Mouse (Mus musculus) hindbrain, embryonic 14.5 days (tissue): ENCODE measurements around the gene Rsph9. TPM values are rescaled to one million over a fixed set of nuclear protein-coding genes. Genes with fewer than 3 reads are reported as not detected.
A peak's percentile ranks its signal among the peaks of the same experiment; 100 is the strongest.

ENCODE experiments used
- ATAC-seq: fragments of 200-750 bp; cut with Nextera tagmentation; 2 replicates; pipeline ENCODE4 v1.8.0; 2017; ENCODE audit warnings: moderate number of reproducible peaks, mild to moderate bottlenecking, moderate TSS enrichment, moderate library complexity; ENCODE audit not compliant: low FRiP score
- DNase-seq: peaks from one replicate; pipeline ENCODE4 v3.0.0-alpha.2; 2015; ENCODE audit warnings: low spot score
- H3K27ac ChIP-seq: fragments of 300-500 bp; sonication (generic); 2 replicates; pipeline ENCODE4 v1.5.1; 2014; ENCODE audit warnings: mild to moderate bottlenecking, moderate library complexity
- H3K27me3 ChIP-seq: fragments of 300-500 bp; sonication (generic); 2 replicates; pipeline ENCODE4 v1.6.1; 2014; ENCODE audit warnings: mild to moderate bottlenecking, low read length, mixed read lengths; ENCODE audit not compliant: control insufficient read depth, insufficient read depth
- H3K36me3 ChIP-seq: fragments of 300-500 bp; sonication (generic); replicated peaks from 2 replicates; pipeline ENCODE4 v1.6.1; 2014; ENCODE audit not compliant: control insufficient read depth, insufficient read depth
- H3K4me1 ChIP-seq: fragments of 300-500 bp; sonication (generic); replicated peaks from 2 replicates; pipeline ENCODE4 v1.6.1; 2014; ENCODE audit warnings: antibody characterized with exemption, low read length, mixed read lengths; ENCODE audit not compliant: control insufficient read depth, insufficient read depth
- H3K4me2 ChIP-seq: fragments of 300-500 bp; sonication (generic); replicated peaks from 2 replicates; pipeline ENCODE4 v1.6.1; 2014; ENCODE audit warnings: mild to moderate bottlenecking, moderate library complexity
- H3K4me3 ChIP-seq: fragments of 300-500 bp; sonication (generic); replicated peaks from 2 replicates; pipeline ENCODE4 v1.5.1; 2014; ENCODE audit warnings: mild to moderate bottlenecking, low read length
- H3K9ac ChIP-seq: fragments of 300-500 bp; sonication (generic); 2 replicates; pipeline ENCODE4 v1.6.1; 2014
- H3K9me3 ChIP-seq: fragments of 300-500 bp; sonication (generic); 2 replicates; pipeline ENCODE4 v1.6.1; 2016; ENCODE audit warnings: low read length; ENCODE audit not compliant: control insufficient read depth
- WGBS: fragments of 180-500 bp; shearing (Covaris S2); extraction: QIAGEN DNeasy Blood & Tissue Kit; methylation state at CpG from one replicate; pipeline ENCODE4 v1.1.7; 2014; 5-methylcytosine and 5-hydroxymethylcytosine counted together
- polyA plus RNA-seq: library from polyadenylated mRNA; unstranded; fragments of >200 nt; fragmentation: Nextera tagmentation; extraction: Ambion mirVana; gene quantifications from 2 replicates; pipeline ENCODE4 v1.2.1, GENCODE M21; 2014

The Rsph9 gene
- polyA plus RNA-seq, 1 experiment from 2014 or later = 50.3 TPM

DNA sequence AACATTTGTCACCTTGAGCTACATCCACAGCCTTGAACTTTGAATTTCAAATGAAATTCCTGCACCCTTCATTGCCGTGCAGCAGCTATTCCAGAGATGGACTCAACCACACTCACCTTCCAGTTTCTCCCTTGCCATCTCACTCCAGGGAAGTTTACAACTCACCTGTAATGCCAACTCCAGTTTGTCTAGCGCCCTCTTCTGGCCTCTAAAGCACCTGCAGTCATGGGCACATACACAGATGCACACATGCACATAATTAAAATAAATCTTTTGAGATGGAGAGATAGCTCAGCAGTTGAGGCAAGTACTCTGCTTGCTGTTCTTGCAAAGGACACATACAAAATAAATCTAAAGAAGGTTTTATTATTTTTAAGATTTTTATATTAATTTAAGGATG, 65.0 kb downstream of the Rsph9 start:
- H3K27me3 ChIP-seq = no peaks in the 10 kb centered on the region
- H3K36me3 ChIP-seq = no peaks in the 10 kb centered on the region
- H3K27ac ChIP-seq = no peak overlapping the region
- H3K4me1 ChIP-seq = peaks cover 2% of the 10 kb centered on the region; the same call in 1 of the 2 replicates
- 80% methylated on average over 2 of the region's 2 CpGs for WGBS
- H3K9me3 ChIP-seq = 0 out of 2 replicates have a peak, but pooled peaks cover 2% of the 10 kb centered on the region
- ATAC-seq (no peak), DNase-seq (no peak)
- H3K9ac ChIP-seq = no peak overlapping the region
- H3K4me3 ChIP-seq = no peak overlapping the region
- no peak overlapping the region for H3K4me2 ChIP-seq

DNA sequence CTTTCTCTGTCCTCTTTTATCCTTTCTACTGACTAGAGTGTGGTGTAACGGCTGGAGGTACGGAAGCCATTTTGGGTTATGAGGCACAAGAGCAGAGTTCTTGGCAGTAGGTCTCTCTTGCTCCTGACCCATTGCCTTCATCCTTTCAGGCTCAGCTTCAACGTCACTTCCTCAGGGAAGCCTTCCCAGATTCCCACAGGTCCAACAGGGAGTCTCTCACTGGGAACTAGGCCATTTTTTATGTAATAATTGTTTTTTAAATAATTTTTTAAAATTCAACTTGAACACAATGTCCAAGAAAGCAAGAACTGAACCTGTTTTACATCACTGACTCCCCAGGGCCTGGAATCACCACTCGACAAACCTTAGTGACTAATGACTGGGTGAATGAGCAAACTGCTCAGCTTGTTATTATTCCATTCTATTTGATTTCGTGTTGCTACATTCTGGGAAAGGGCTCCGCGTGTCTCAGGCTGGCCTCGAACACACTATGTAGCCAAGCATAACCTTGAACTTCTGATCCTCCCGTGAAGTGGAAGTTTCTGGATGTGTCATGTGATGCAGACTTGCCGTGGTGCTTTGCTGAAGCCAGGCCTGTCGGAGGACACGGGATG, 66.0 kb downstream of the Rsph9 start:
- WGBS = 94% methylated on average over 12 of the region's 12 CpGs
- DNase-seq (no peak), ATAC-seq (no peak)
- H3K36me3 ChIP-seq = no peaks in the 10 kb centered on the region
- no peak overlapping the region for H3K9ac ChIP-seq
- H3K4me3 ChIP-seq = no peak overlapping the region
- H3K4me1 ChIP-seq = no peaks in the 10 kb centered on the region
- H3K9me3 ChIP-seq = 0 out of 2 replicates have a peak, but pooled peaks cover 2% of the 10 kb centered on the region
- H3K4me2 ChIP-seq = no peak overlapping the region
- H3K27ac ChIP-seq = no peak overlapping the region
- H3K27me3 ChIP-seq = no peaks in the 10 kb centered on the region

DNA sequence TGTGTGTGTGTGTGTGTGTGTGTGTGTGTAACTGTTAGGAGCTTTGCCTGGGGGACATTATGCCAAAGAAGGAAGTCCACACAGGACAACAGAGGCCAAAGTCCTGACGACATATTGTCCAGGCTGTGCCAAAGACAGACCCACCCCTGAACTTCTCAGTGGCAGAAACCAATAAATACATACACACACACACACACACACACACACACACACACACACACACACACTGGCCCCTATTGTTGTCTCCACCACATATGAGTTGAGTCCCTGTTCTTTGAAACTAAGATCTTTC, 67.8 kb downstream of the Rsph9 start:
- WGBS = 100% methylated on average over 1 of the region's 1 CpGs
- DNase-seq (no peak), ATAC-seq (no peak)
- Histone ChIP-seq H3K27me3 (no peaks in the 10 kb centered on the region), H3K9me3 (0 out of 2 replicates have a peak, but pooled peaks cover 2% of the 10 kb centered on the region), H3K36me3 (no peaks in the 10 kb centered on the region), H3K4me1 (no peaks in the 10 kb centered on the region), H3K27ac (no peak overlapping the region), H3K9ac (no peak overlapping the region), H3K4me2 (no peak overlapping the region), H3K4me3 (no peak overlapping the region)

DNA sequence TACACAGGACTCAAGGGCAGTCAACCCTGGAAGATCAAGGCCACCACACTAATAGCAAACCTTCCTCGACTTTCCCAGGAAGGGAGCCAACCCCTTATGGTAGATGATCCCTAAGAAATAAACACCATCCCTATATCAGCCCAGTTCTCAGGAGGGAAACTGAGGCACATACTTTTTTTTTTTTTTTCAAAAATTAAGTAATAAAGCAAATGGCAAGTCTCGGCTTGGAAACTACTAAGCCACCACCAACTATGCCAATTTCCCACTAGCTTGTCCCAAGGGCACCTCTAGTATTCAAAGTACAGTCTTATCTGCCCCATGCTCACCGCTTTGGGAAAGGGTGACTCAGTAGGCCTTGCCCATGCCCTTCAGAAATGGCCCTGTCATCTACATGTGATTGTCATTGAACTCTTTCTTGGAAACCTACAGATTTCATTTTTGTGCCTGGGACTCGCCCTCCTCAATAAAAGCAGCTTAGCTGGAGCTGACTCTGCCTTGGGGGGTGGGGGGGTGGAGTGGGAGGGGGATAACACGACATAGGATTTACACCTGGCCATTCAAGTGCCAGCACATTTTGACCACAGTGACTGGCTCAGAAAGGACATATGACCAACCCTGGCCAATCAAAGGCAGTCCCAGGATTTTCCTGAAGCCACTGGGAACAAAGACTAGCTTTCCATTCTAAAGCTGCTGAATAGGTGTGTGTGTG, 68.3 kb downstream of the Rsph9 start:
- 0 out of 2 replicates have a peak, but pooled peaks cover 2% of the 10 kb centered on the region for H3K9me3 ChIP-seq
- H3K27me3 ChIP-seq = no peaks in the 10 kb centered on the region
- no peak for DNase-seq
- no peaks in the 10 kb centered on the region for H3K36me3 ChIP-seq
- no peak for ATAC-seq
- no peak overlapping the region for H3K4me2 ChIP-seq
- no peak overlapping the region for H3K9ac ChIP-seq
- H3K4me1 ChIP-seq = no peaks in the 10 kb centered on the region
- WGBS = 70% methylated on average over 5 of the region's 5 CpGs
- H3K4me3 ChIP-seq = no peak overlapping the region
- H3K27ac ChIP-seq = no peak overlapping the region

DNA sequence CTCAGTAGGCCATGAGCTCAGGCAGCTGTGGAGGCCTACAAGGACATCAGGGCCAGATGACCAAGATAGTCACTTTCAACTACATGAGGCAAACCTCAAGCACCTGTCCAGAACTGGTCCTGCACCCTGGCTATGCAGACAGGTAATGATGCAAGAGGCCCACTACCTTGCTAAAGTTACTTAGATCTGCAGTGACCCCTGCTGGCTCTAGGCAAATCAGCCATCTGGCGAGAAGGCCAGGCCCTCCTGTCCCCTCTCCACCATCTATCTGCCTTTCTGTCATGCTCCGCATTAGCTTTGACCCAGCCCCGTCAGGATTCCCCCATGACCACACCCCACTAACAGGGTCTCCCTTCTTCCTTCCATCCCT, 68.9 kb downstream of the Rsph9 start:
- ATAC-seq (no peak), DNase-seq (no peak)
- Histone ChIP-seq H3K4me2 (no peak overlapping the region), H3K36me3 (no peaks in the 10 kb centered on the region), H3K27me3 (no peaks in the 10 kb centered on the region), H3K4me1 (no peaks in the 10 kb centered on the region), H3K27ac (no peak overlapping the region), H3K9ac (no peak overlapping the region), H3K4me3 (no peak overlapping the region), H3K9me3 (0 out of 2 replicates have a peak, but pooled peaks cover 2% of the 10 kb centered on the region)
- 61% methylated on average over 3 of the region's 3 CpGs for WGBS

DNA sequence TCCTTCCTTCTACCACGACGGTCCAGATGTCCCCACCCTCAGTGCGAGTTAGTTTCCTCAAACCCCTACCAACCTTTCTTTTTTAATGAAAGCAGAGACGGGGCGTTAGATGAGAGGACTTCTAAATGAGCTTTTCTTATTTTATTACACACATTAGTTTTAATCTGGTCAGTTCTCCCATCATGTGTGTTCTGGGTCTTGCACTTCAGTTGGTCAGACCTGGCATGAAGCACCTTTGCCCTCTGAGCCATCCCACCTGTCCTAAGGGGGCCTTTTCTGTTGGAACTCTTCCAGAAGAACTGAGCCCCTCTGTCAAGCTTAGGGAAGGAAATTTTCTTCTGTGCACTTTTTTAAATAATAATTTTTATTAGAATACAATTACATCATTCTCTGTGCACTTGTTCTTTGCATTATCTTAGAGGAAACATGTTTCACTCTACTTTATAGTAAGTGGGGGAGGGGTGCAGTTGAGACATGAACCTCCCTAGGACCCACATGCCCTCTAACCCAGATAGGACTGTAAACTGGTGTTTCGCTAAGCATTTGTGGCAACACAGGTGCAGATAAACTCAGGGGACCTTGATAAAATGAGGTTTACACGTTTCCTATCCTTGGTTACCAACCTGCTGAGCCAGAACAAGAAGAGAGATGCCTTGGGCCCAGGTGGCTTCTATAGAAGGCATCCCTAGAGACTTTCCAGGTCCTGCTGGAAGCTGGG, 69.5 kb downstream of the Rsph9 start:
- DNase-seq (no peak), ATAC-seq (no peak)
- H3K4me2 ChIP-seq = no peak overlapping the region
- H3K27me3 ChIP-seq = no peaks in the 10 kb centered on the region
- no peaks in the 10 kb centered on the region for H3K36me3 ChIP-seq
- H3K9me3 ChIP-seq = 0 out of 2 replicates have a peak, but pooled peaks cover 2% of the 10 kb centered on the region
- H3K4me1 ChIP-seq = no peaks in the 10 kb centered on the region
- H3K27ac ChIP-seq = no peak overlapping the region
- H3K9ac ChIP-seq = no peak overlapping the region
- H3K4me3 ChIP-seq = no peak overlapping the region
- 68% methylated on average over 7 of the region's 7 CpGs for WGBS

DNA sequence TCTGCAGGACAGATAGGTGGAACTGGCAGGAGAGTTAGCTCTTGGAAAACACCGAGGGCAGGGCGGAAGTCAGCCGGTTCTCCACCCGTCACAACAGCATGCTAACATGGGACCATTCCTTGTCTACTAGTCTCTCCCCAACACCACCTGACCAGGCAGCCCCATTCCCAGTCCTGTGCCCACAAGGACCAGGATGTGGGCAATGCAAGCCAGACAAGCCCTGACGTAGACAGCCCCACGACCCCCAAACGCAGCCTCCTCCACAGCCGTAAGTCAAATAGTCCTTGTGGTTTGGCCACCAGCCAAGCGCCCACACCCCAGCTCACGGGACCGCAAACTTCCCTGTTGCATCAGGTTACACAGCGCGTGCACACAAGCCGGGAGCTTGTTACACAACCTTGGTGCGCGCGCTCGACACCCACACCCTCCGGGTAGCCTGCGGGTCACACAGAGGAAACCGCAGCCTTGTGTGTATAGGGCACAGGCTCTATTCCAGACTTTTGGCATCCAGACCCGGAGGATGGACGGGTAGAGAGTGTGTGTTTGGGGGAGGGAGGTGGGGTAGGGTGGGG, 70.2 kb downstream of the Rsph9 start:
- ATAC-seq = peak; percentile 31; the same call in 1 of the 2 replicates
- H3K36me3 ChIP-seq = no peaks in the 10 kb centered on the region
- no peak overlapping the region for H3K4me3 ChIP-seq
- no peak overlapping the region for H3K27ac ChIP-seq
- DNase-seq = no peak
- no peaks in the 10 kb centered on the region for H3K27me3 ChIP-seq
- H3K4me1 ChIP-seq = no peaks in the 10 kb centered on the region
- no peak overlapping the region for H3K4me2 ChIP-seq
- 65% methylated on average over 23 of the region's 23 CpGs for WGBS
- H3K9ac ChIP-seq = no peak overlapping the region
- H3K9me3 ChIP-seq = no peaks in the 10 kb centered on the region
